Mouse (Mus musculus) natural killer cell, adult 2 months (primary cell): Measurements from ENCODE around the gene Hmg20b.
A peak's percentile ranks its signal among the peaks of the same experiment; 100 is the strongest.

Source experiments
- DNase-seq, 2 experiments: peaks; one replicate each; pipeline ENCODE4 v3.0.0; 2022; ENCODE audit warnings: low spot score in 2 of 2

Hmg20b gene

GRCm38 (mm10) chr10:81326858-81327257, 23.4 kb downstream of the Hmg20b start:
- DNase-seq = no peak

GRCm38 (mm10) chr10:81325781-81326180, 24.5 kb downstream of the Hmg20b start:
- DNase-seq = no peak

- DNase-seq = no peak
These were observed 25.1 kb downstream of the Hmg20b start for GRCm38 (mm10) chr10:81325176-81325575.

GRCm38 (mm10) chr10:81323791-81324530, 26.3 kb downstream of the Hmg20b start:
- DNase-seq = no peak

- DNase-seq = no peak
These were observed 27.0 kb downstream of the Hmg20b start for GRCm38 (mm10) chr10:81323141-81323775.

- DNase-seq = no peak
These were observed 27.8 kb downstream of the Hmg20b start for GRCm38 (mm10) chr10:81322444-81322843.

GRCm38 (mm10) chr10:81321436-81321835, 28.8 kb downstream of the Hmg20b start:
- no peak for DNase-seq

- DNase-seq = peak; percentile 99
These were observed 29.5 kb downstream of the Hmg20b start, which contains the start of gene Cactin for GRCm38 (mm10) chr10:81320550-81321347. Cactin (plus strand) TSS chr10:81321103.

GRCm38 (mm10) chr10:81319741-81320549, 30.3 kb downstream of the Hmg20b start:
- no peak for DNase-seq

- no peak for DNase-seq
These were observed 31.0 kb downstream of the Hmg20b start for GRCm38 (mm10) chr10:81319330-81319699.

GRCm38 (mm10) chr10:81318589-81319329, 31.5 kb downstream of the Hmg20b start:
- DNase-seq = no peak

- DNase-seq = no peak
These were observed 33.0 kb downstream of the Hmg20b start for GRCm38 (mm10) chr10:81317273-81317672.

GRCm38 (mm10) chr10:81316338-81317060, 33.8 kb downstream of the Hmg20b start:
- peak in 1 of 2 experiments; percentile 34 for DNase-seq

- DNase-seq = no peak
These were observed 34.7 kb downstream of the Hmg20b start for GRCm38 (mm10) chr10:81315587-81315986.

GRCm38 (mm10) chr10:81314201-81314600, 36.1 kb downstream of the Hmg20b start:
- no peak for DNase-seq

GRCm38 (mm10) chr10:81313581-81313980, 36.7 kb downstream of the Hmg20b start:
- no peak for DNase-seq

- DNase-seq = no peak
These were observed 40.7 kb downstream of the Hmg20b start for GRCm38 (mm10) chr10:81309571-81309970.

- no peak for DNase-seq
These were observed 43.2 kb downstream of the Hmg20b start for GRCm38 (mm10) chr10:81306837-81307682.

- no peak for DNase-seq
These were observed 44.1 kb downstream of the Hmg20b start for GRCm38 (mm10) chr10:81306173-81306668.
